24 mouse cellular contexts compared by ENCODE assay signal in the genomic region with DNA sequence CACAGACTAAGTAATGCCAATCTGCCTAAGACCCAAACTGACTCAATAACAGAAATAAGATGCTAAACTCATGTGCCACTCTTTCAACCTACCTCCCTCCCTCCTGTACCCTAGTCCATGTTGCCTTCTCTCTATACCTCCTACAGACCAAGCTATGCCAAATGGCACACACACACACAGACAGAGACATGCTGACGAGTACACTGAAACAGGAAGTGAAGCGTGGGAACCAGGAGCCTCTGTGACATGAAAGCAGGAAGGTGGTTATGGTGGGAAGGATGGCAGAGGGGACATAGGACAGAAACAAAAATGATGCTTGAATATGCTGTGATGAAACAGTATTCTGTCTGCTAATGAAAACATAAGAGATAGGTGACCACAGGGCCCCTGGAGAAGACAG. TPM values are rescaled to one million over a fixed set of nuclear protein-coding genes. Genes with fewer than 3 reads are reported as not detected.
DNase-seq lines count a peak whose midpoint lies in the region; ATAC-seq and TF ChIP-seq lines count a peak whose summit lies in the region.
"Had no signal": no experiment of that assay in that cellular context is flagged by ENCODE, and none has a peak within 500 bp of the region (broad histone marks: within the 10 kb centered on the region; RNA-seq: fewer than 3 reads in every experiment).

No protein-coding gene starts in this region.

- ATAC-seq in liver, postnatal 0 days, result no peak
- peak; percentile 43; the same call in 1 of the 2 replicates for ATAC-seq in common myeloid progenitor, adult 5-6 weeks (replicated peaks; ENCODE audit: low read depth, poor library complexity, severe bottlenecking)
- ATAC-seq: forebrain, embryonic 16.5 days; hindbrain, embryonic 16.5 days; liver, embryonic 12.5 days; midbrain, embryonic 13.5 days had no signal

- no peak overlapping the region for H3K4me2 ChIP-seq in liver, postnatal 0 days (ENCODE audit: low read depth, low read length)
- H3K4me2 ChIP-seq: heart, embryonic 15.5 days; liver, embryonic 12.5 days; lung, embryonic 14.5 days; midbrain, embryonic 13.5 days had no signal

- no peak for TF ChIP-seq EP300 in liver, postnatal 0 days (IDR thresholded peaks at IDR 0.05; ENCODE audit: low read depth)

- TF ChIP-seq CTCF in liver, postnatal 0 days (IDR thresholded peaks at IDR 0.05; ENCODE audit: low read depth), result no peak

- DNase-seq in liver, postnatal 0 days, result peak; percentile 10
- no peak for DNase-seq in liver
- peak; percentile 33 for DNase-seq in CD4-positive, CD25-positive, alpha-beta regulatory T cell, adult 2 months (ENCODE audit: low read depth, low spot score)
- peak; percentile 20 to 46 for DNase-seq in monocyte, adult 2 months (ENCODE audit: low read depth in 1 of 2, low spot score in 2 of 2)
- no peak for DNase-seq in heart, adult 8-10 months (ENCODE audit: low spot score)
- DNase-seq in left cerebral cortex, postnatal 36 days (ENCODE audit: low spot score in 2 of 2), result no peak
- no peak for DNase-seq in embryonic facial prominence, embryonic 10.5 days (ENCODE audit: low spot score)
- DNase-seq: adrenal gland, adult 8-10 months; cerebellum, adult 9-11 months; heart, adult 18-20 months; heart, postnatal 4 days; kidney, adult 18-20 months; kidney, postnatal 14 days; lung, embryonic 14.5 days; right cerebral cortex, postnatal 25 days had no signal

- WGBS in liver, postnatal 0 days (ENCODE audit: insufficient replicate concordance), result 65% methylated on average over 2 of the region's 2 CpGs
- 94% methylated on average over 2 of the region's 2 CpGs for WGBS in embryonic facial prominence, embryonic 10.5 days

- no peak overlapping the region for H3K9ac ChIP-seq in liver, postnatal 0 days (replicated peaks)
- H3K9ac ChIP-seq: heart, embryonic 15.5 days; liver, embryonic 12.5 days; lung, embryonic 14.5 days; midbrain, embryonic 13.5 days had no signal

- no peaks in the 10 kb centered on the region for H3K9me3 ChIP-seq in liver, postnatal 0 days (ENCODE audit: low read length)
- H3K9me3 ChIP-seq in embryonic facial prominence, embryonic 10.5 days, result no peaks in the 10 kb centered on the region
- H3K9me3 ChIP-seq: heart, embryonic 15.5 days; liver, embryonic 12.5 days; midbrain, embryonic 13.5 days had no signal

- H3K27ac ChIP-seq in liver, postnatal 0 days (ENCODE audit: low read depth), result no peak overlapping the region
- H3K27ac ChIP-seq in embryonic facial prominence, embryonic 10.5 days (replicated peaks), result no peak overlapping the region
- H3K27ac ChIP-seq: heart, embryonic 15.5 days; liver, embryonic 12.5 days; macrophage; midbrain, embryonic 13.5 days; stomach, postnatal 0 days had no signal

- H3K4me1 ChIP-seq in liver, postnatal 0 days (ENCODE audit: insufficient read depth), result no peaks in the 10 kb centered on the region
- no peaks in the 10 kb centered on the region for H3K4me1 ChIP-seq in embryonic facial prominence, embryonic 10.5 days
- H3K4me1 ChIP-seq: heart, embryonic 15.5 days; midbrain, embryonic 13.5 days had no signal

- H3K4me3 ChIP-seq in liver, postnatal 0 days (ENCODE audit: low read depth, low read length), result no peak overlapping the region
- no peak overlapping the region for H3K4me3 ChIP-seq in embryonic facial prominence, embryonic 10.5 days
- H3K4me3 ChIP-seq: heart, embryonic 15.5 days; liver, embryonic 12.5 days; midbrain, embryonic 13.5 days had no signal

- intact Hi-C loops in left cerebral cortex, postnatal 36 days (cut with DNase I), result no loop called here

- H3K36me3 ChIP-seq in liver, postnatal 0 days (replicated peaks; ENCODE audit: insufficient read depth, low read length), result peaks cover 76% of the 10 kb centered on the region
- peaks cover 89% of the 10 kb centered on the region for H3K36me3 ChIP-seq in embryonic facial prominence, embryonic 10.5 days (replicated peaks)

- H3K27me3 ChIP-seq in liver, postnatal 0 days (ENCODE audit: insufficient read depth, low read length), result no peaks in the 10 kb centered on the region
- H3K27me3 ChIP-seq in embryonic facial prominence, embryonic 10.5 days (replicated peaks; ENCODE audit: low read depth, poor library complexity, severe bottlenecking), result no peaks in the 10 kb centered on the region
- H3K27me3 ChIP-seq: heart, embryonic 15.5 days; liver, embryonic 12.5 days; midbrain, embryonic 13.5 days had no signal

RNA-seq across cellular contexts. Expression of gene Ropn1l, which starts 7.0 kb away (rescaled TPM):
- 7.9 and 9.8 TPM in 2 replicates for polyA plus RNA-seq in liver, postnatal 0 days (2015; fragmentation: Nextera tagmentation; extraction: Ambion mirVana)
- total RNA-seq in common myeloid progenitor, adult 5-6 weeks (2017), result 0.37 and 3.8 TPM in 2 replicates
- total RNA-seq in heart, adult 8-10 months (2022), result under 1 TPM in 2 of 4 experiments, not detected in 2; 0.28 to 0.57 TPM
- under 1 TPM; 0.57 to 0.79 TPM for total RNA-seq in left cerebral cortex, postnatal 36 days (2021)
- polyA plus RNA-seq in embryonic facial prominence, embryonic 10.5 days (2016; fragmentation: Nextera tagmentation; extraction: Ambion mirVana), result 3.8 and 4.2 TPM in 2 replicates
- total RNA-seq: gastrocnemius, adult 18-20 months; heart, adult 18-20 months had no signal

Comparison
In these comparisons a context has a peak if more than half of its experiments do, and no peak if none do; other contexts are left out.
1. DNase-seq: peak in liver, postnatal 0 days (single experiment), CD4-positive, CD25-positive, alpha-beta regulatory T cell, adult 2 months (single experiment) and monocyte, adult 2 months (2 of 2); none in liver (single experiment), heart, adult 8-10 months (single experiment), left cerebral cortex, postnatal 36 days (0 of 2) and embryonic facial prominence, embryonic 10.5 days (single experiment).